In the genomic region with DNA sequence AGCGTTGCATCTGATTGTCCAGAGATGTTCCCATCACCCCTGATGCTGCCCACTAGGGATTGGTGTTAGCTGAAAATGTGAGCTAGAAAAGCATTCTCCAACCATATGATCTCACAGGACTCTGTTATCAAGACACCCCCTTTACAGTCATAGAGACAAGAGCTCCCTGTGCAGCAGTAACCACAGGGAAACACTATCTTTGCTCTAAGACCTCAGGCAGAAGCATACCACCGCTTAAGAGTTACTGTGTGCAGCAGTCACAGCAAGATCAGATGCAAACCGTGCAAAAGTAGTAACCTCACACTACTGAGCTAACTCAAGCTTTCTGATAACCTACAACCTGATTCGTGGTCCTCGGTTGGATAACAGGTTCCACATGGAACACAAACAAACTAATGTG, we compare ENCODE assay signal across 34 mouse cellular contexts.
"Had no signal": no experiment of that assay in that cellular context is flagged by ENCODE, and none has a peak within 500 bp of the region (broad histone marks: within the 10 kb centered on the region; RNA-seq: fewer than 3 reads in every experiment).

No protein-coding gene starts in this region.

- H3K27ac ChIP-seq: heart, embryonic 13.5 days; heart, embryonic 15.5 days; hindbrain, embryonic 10.5 days; hindbrain, embryonic 12.5 days; hindbrain, embryonic 13.5 days; hindbrain, embryonic 14.5 days; hindbrain, embryonic 15.5 days; hindbrain, postnatal 0 days; intestine, embryonic 15.5 days; kidney, embryonic 15.5 days; kidney, postnatal 0 days; layer of hippocampus, adult 2 months had no signal

- H3K4me2 ChIP-seq: heart, embryonic 11.5 days; heart, embryonic 12.5 days; heart, embryonic 13.5 days; heart, embryonic 15.5 days; hindbrain, embryonic 12.5 days; hindbrain, embryonic 13.5 days; hindbrain, embryonic 14.5 days; hindbrain, embryonic 15.5 days; intestine, embryonic 15.5 days; kidney, embryonic 15.5 days had no signal

- H3K4me3 ChIP-seq: heart, embryonic 12.5 days; heart, embryonic 13.5 days; heart, embryonic 15.5 days; hindbrain, embryonic 10.5 days; hindbrain, embryonic 12.5 days; hindbrain, embryonic 13.5 days; hindbrain, embryonic 15.5 days; intestine, embryonic 15.5 days; kidney, embryonic 15.5 days; layer of hippocampus, adult 2 months had no signal

- H3K4me1 ChIP-seq: heart, embryonic 15.5 days; hindbrain, embryonic 12.5 days; hindbrain, embryonic 13.5 days; hindbrain, embryonic 15.5 days had no signal

- H3K27me3 ChIP-seq: heart, embryonic 12.5 days; heart, embryonic 13.5 days; heart, embryonic 15.5 days; hindbrain, embryonic 12.5 days; hindbrain, embryonic 15.5 days; intestine, embryonic 15.5 days; kidney, embryonic 15.5 days had no signal

- ATAC-seq: hindbrain, embryonic 16.5 days; hindbrain, postnatal 0 days; inflammation-experienced regulatory T-cells, adult 6 months; intestine, embryonic 15.5 days; intestine, embryonic 16.5 days; intestine, postnatal 0 days had no signal

- DNase-seq: heart, postnatal 10 days; heart, postnatal 14 days; heart, postnatal 36 days; heart, postnatal 4 days; kidney, adult 11 months; kidney, adult 18-20 months; kidney, adult 2 months; kidney, adult 8-10 months; kidney, adult 9 months; kidney, postnatal 10 days; kidney, postnatal 14 days; kidney, postnatal 25 days; kidney, postnatal 36 days; kidney, postnatal 4 days; layer of hippocampus, adult 9-11 months; layer of hippocampus, postnatal 36 days had no signal

- H3K9ac ChIP-seq: heart, embryonic 12.5 days; heart, embryonic 13.5 days; heart, embryonic 15.5 days; hindbrain, embryonic 12.5 days; hindbrain, embryonic 13.5 days; hindbrain, embryonic 14.5 days; hindbrain, embryonic 15.5 days; intestine, embryonic 15.5 days; kidney, embryonic 15.5 days had no signal

- H3K9me3 ChIP-seq: heart, embryonic 15.5 days; hindbrain, embryonic 10.5 days; hindbrain, embryonic 12.5 days; hindbrain, embryonic 13.5 days; hindbrain, embryonic 15.5 days; intestine, embryonic 15.5 days; kidney, embryonic 15.5 days had no signal

- H3K36me3 ChIP-seq: heart, embryonic 12.5 days; heart, embryonic 13.5 days; heart, embryonic 15.5 days; hindbrain, embryonic 10.5 days; hindbrain, embryonic 12.5 days; hindbrain, embryonic 13.5 days; hindbrain, embryonic 15.5 days; intestine, embryonic 15.5 days; kidney, embryonic 15.5 days had no signal
